ENCODE assay signal across 27 mouse cellular contexts in genomic region chr2:130395696-130396095, GRCm38 (mm10). TPM values are rescaled to one million over a fixed set of nuclear protein-coding genes. Genes with fewer than 3 reads are reported as not detected.
"Had no signal": no experiment of that assay in that cellular context is flagged by ENCODE, and none has a peak within 500 bp of the region (broad histone marks: within the 10 kb centered on the region; RNA-seq: fewer than 3 reads in every experiment).

No protein-coding gene starts in this region.

- H3K27ac ChIP-seq: midbrain, embryonic 10.5 days; midbrain, embryonic 12.5 days; neural tube, embryonic 13.5 days; neural tube, embryonic 15.5 days had no signal

- H3K9me3 ChIP-seq: midbrain, embryonic 10.5 days; midbrain, embryonic 12.5 days; neural tube, embryonic 13.5 days; neural tube, embryonic 15.5 days had no signal

- ATAC-seq: midbrain, embryonic 16.5 days had no signal

- H3K9ac ChIP-seq: lung, embryonic 14.5 days; midbrain, embryonic 12.5 days; neural tube, embryonic 13.5 days; neural tube, embryonic 15.5 days had no signal

- H3K4me2 ChIP-seq: midbrain, embryonic 12.5 days had no signal

- DNase-seq: lung, adult 18-20 months; lung, embryonic 14.5 days; lung, postnatal 10 days; lung, postnatal 4 days; midbrain, embryonic 14.5 days; retina, postnatal 1 day; right cerebral cortex, adult 18-20 months; right cerebral cortex, postnatal 25 days; right cerebral cortex, postnatal 4 days; spleen, adult 18-20 months; thymus, adult 18-20 months; thymus, postnatal 14 days; thymus, postnatal 36 days had no signal

- H3K4me3 ChIP-seq: midbrain, embryonic 10.5 days; midbrain, embryonic 12.5 days; myocyte; neural tube, embryonic 13.5 days; neural tube, embryonic 15.5 days had no signal

RNA-seq across cellular contexts. Expression of gene Gm28372, which starts 9.3 kb away (rescaled TPM):
- total RNA-seq: megakaryocyte, adult 5-6 weeks; megakaryocyte-erythroid progenitor cell, adult 5-6 weeks had no signal
- polyA plus RNA-seq: lung, embryonic 14.5 days; lung, embryonic 16.5 days; midbrain, embryonic 10.5 days; midbrain, embryonic 14.5 days; neural tube, embryonic 11.5 days; neural tube, embryonic 13.5 days; small intestine, adult 2 months; stomach, embryonic 14.5 days; stomach, embryonic 16.5 days; thymus, postnatal 0 days had no signal

RNA-seq across cellular contexts. Expression of gene 1700020A23Rik, which starts 9.4 kb away (rescaled TPM):
- total RNA-seq: megakaryocyte, adult 5-6 weeks; megakaryocyte-erythroid progenitor cell, adult 5-6 weeks had no signal
- polyA plus RNA-seq: lung, embryonic 14.5 days; lung, embryonic 16.5 days; midbrain, embryonic 10.5 days; midbrain, embryonic 14.5 days; myocyte; neural tube, embryonic 11.5 days; neural tube, embryonic 13.5 days; small intestine, adult 2 months; stomach, embryonic 14.5 days; stomach, embryonic 16.5 days; thymus, postnatal 0 days had no signal

RNA-seq across cellular contexts. Expression of gene Tmem239, which starts 10.6 kb away (rescaled TPM):
- total RNA-seq: megakaryocyte, adult 5-6 weeks; megakaryocyte-erythroid progenitor cell, adult 5-6 weeks had no signal
- polyA plus RNA-seq: lung, embryonic 14.5 days; lung, embryonic 16.5 days; midbrain, embryonic 12.5 days; midbrain, embryonic 14.5 days; midbrain, embryonic 16.5 days; myocyte; neural tube, embryonic 15.5 days; small intestine, adult 2 months; stomach, embryonic 14.5 days; stomach, embryonic 16.5 days; thymus, postnatal 0 days had no signal
